Mouse (Mus musculus) spleen, adult 2 months (tissue): Measurements from ENCODE around the gene Cacna2d2.

Experiments
- CTCF ChIP-seq: fragments of 200-500 bp; IDR thresholded peaks from 2 replicates; pipeline ENCODE4 v1.5.1; 2011; ENCODE audit warnings: mild to moderate bottlenecking, inconsistent platforms; ENCODE audit not compliant: insufficient read depth, insufficient read length, insufficient replicate concordance; ENCODE audit errors: extremely low read depth
- POLR2A ChIP-seq: fragments of 200-500 bp; IDR thresholded peaks from 2 replicates; pipeline ENCODE4 v1.6.1; 2011; ENCODE audit warnings: low read depth, low read length, inconsistent platforms

DNA sequence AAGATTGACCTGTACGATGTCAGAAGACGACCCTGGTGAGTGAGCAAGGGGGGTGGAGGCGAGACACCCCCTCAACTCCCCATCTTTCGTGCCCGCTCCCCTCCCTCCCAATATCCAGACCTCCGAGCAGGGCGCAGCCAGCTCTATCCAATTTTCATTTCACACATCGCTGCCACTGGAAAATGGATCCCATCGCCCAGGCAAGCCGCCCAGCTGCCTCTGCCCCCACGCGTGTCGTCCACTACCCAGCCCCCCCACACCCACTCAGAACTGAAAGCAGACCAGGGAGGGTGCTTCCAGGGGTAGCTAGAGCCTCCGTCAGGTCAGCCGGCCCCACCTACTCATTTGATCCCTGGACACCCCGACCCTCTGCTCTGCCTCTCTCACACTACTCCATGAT is 112.9 kb downstream of the Cacna2d2 start:
- no peak for TF ChIP-seq POLR2A
- TF ChIP-seq CTCF, result no peak
